Mouse (Mus musculus) adrenal gland, adult 18-20 months (tissue): ENCODE results near the gene Slc51b. TPM values are rescaled to one million over a fixed set of nuclear protein-coding genes. Genes with fewer than 3 reads are reported as not detected.
A peak's percentile ranks its signal among the peaks of the same experiment; 100 is the strongest.

Source experiments
- DNase-seq, 2 experiments: peaks; one replicate each; pipeline ENCODE4 v3.0.0; 2021 to 2022; ENCODE audit warnings: low spot score in 2 of 2
- total RNA-seq, 2 experiments: library from RNA; stranded (reverse); gene quantifications; 1 replicate in 1 of 2; 2 replicates in 1 of 2; pipeline ENCODE4 v1.2.3; 2021

Slc51b gene
- total RNA-seq, 2 experiments from 2014 or later = not detected

DNA sequence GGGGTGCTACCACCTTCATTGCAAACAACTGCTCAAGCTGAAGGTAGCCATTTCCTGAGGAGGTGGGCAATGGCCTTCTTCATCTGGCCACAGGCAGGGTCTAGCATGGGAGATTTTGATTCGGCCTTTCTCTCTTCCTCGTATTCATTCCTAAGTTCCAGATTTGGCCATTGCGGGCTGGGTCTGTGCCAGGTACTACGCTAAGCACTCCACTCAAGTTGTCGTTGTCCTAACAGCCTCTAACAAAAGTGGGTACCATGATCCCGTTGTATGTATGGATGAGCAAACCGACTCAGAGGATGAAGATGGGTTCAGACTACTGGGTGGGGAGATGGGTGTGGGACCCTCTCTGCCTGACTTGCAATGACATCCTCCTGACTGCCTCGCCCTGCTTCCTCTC, 12.4 kb downstream of the Slc51b start:
- no peak for DNase-seq

DNA sequence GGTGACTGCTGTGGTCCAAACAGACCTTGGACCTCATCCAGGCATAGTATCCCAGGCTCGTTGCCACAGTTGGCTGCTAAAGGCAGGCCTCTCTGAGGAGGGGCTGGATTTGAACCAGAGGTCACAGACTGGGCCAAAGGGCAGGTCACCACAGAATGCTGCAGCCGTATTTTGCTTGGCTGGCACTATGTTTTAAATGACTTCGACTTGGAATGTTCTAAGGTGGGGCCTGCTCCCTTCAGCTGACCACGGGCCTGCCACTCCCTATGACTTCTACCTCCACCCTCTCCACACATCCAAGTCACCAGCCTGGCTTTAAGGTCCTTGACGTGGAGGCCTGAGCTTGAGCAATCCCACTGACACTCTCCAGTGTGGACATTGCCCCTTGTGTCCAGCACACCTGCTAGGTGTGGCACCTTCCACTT, 13.9 kb downstream of the Slc51b start:
- no peak for DNase-seq

DNA sequence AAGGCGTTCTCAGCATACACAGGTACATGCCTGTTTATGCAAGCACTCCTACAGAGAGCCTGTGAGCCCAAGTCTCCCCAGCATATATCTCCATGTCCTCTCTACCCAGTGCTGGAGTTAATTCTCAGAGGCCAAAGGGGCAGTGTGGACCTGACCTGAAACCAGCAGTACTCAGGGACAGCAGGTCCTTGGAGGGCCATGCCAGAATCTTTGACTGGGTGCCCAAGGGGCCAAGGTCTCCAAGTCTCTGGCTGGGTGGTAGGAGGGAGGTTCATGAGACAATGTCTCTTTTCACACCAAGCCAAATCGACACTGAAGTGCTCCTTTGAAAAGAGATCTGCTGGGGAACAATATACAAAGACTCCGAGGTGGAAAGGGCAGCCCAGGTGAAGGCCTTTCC, 14.9 kb downstream of the Slc51b start:
- DNase-seq = no peak

DNA sequence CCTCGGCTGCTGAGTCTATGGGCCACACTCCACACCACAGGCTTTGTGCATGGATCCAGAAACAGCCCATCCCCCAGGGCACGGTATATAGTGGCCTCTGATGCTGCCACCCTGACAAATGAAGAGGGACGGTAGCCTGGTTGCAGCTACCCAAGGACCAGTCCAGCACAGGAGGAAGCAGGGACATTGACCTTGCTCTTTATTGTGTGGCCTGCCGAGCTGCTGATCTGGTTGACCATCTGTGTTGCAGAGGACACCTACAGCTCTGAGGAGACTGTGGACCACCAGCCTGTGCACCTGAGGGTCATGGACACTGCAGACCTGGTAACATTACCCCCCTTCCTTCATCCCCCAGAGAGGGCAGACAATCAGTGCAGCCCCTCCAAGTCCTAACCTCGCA, 15.4 kb downstream of the Slc51b start:
- DNase-seq = no peak

DNA sequence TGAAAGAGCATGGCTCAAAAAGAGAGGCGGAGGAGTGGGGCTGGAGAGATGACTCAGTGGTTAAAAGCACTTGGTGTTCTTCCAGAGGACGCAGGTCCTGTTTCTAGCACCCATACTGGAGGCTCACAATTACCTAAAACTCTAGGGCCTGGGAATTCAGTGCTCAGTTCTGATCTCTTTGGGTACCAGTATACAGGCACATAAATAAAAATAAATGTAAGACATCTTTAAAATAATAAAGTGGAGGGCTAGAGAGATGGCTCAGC, 17.6 kb downstream of the Slc51b start:
- DNase-seq = no peak

DNA sequence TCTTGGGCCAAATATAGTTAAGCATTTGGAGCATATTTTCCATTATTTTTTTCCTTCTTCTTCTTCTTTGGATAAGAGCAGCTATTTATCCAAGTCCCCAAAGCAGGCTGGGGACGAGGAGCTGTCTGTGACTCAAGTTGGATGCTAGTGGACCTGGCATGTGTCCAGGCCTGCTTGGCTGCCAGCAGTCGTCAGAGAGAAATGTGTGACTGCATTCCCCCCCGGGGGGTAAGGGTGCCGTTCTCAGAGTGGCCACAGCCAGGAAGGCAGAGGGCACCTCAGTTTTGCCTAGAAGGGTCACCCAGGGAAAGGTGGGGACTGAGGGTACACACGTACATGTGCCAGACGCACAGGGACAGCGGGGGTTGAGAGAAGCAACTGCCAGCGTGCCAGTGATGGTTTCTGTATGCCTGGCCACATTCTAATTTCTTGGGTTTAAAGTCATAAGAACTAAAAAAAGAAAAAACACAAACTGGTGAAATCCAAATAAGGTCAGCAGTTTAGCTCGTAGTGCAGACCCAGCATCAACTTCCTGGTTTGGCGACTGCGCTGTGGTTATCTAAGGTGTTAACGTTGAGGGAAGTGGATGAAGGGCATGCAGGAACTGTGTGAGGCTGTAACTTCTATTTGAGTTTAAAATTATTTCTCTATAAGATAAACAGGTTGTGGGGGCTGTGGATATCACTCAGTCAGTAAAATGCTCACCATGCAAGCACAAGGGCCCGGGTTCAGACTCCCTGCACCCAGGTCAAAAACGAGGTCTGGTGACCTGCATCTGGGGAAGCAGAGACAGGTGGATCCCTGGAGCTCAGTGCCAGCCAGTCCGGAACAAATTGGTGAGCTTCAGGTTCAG, 18.2 kb downstream of the Slc51b start:
- peak; percentile 79 to 83 for DNase-seq

DNA sequence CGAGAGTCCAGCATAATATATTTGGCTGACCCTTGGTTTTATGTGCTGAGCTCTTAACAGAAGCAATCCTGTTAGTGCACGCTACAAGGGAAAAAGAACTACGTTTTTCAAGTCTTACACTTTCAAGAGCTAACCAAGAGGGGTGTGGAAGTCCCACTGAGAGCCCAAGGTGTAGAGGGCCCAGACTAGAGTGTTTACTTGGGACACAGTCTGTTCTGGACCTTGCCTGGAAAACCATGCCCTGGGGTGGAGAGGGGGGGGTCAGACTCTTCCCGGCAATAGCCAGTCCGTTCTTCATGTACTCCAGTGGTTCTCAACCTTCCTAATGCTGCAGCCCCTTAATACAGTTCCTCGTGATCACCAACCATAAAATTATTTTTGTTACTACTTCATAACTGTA, 22.8 kb downstream of the Slc51b start:
- DNase-seq = no peak

DNA sequence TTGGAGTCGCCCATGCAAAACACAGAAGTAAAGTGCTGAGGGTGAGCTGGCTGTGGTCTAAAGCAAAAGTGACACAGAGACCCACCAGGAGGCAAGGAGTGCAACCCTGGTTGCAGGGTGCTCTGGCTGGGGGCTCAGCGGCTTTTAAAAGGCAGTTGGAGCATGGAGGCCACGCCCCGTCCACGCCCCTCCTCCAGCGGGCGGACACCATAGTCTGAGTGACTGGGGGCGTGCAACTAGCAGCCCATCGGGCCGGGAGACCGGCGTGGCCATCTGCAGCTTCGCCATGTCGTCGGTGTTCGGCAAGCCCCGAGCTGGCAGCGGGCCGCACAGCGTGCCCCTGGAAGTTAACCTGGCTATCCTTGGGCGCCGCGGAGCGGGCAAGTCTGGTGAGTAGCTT, 24.5 kb downstream of the Slc51b start, which contains the start of gene Rasl12:
Gene Rasl12, plus strand, starts transcription at position 228 of the 400 bp plus-strand sequence.
- DNase-seq = peak; percentile 52 to 69

DNA sequence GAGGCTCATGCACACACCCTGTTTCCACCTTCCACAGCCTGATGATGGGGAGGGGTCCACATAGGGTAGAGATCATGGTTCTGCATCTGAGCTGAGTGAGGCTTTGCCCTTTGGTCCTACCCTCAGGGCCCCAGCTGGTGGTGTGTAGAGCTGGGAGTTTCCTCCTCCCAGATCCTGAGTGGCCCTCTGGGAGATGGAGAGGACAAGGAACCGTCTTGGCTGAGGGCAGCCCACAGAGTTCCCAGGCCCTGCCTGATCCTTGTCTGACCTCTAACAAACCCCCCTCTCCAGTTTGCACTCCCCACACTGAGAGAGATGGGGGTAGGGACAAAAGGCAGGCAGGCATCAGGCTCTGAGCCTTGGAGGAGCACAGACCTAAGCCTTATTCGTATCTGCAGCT, 28.4 kb downstream of the Slc51b start:
- DNase-seq = no peak

DNA sequence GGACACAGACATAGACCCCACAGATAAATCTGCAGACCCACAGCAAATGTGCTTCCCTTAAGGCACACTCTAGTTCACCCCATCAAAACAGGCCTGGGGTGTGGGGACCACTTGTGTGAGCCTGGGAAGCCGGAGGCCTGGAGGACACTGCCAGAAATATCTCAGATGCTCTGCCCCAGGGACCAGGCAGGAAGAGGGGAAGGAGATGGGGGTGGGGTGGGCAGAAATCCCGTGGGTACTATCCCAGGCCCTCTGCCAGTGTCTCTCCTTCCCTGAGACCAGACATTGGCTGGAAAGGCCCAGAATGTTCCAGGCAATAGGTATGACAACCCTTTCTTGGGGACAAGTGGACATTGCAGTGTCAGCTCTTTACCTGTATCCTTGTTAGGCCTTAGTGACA, 29.1 kb downstream of the Slc51b start:
- no peak for DNase-seq

DNA sequence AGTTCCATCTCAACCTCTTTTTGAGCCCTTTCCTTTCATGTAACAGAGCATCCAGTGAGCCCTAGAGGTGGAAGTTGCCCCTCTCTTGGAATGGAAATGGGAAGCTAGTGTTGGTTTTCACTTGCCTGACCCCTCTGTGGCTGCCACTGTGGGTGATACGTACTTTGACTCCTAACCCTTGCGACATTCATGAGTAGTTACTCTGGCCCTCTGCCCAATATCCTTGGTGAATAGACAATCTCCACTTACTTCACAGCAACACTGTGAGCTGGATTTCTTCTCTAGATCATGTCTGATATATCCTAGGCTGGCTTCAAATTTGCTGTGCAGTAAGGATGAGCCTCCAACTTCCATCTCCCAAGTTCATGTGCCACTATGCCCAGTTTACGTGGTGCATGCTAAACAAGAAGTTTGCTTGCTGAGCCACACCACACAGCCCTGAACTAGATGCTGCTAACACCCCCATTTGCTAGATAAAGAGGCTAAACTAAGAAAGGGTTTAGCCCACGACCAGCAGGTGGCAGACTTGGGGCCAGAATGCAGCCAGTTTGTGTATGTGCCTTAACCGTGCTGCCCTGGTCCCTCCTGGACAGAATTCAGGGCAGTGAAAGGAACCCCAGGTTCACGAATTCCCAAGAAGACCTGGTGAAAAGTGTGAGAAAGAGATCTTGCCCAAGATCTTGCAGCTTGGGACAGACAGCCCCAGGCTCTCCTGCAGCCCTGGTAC, 30.0 kb downstream of the Slc51b start:
- DNase-seq = peak; percentile 62 to 76

DNA sequence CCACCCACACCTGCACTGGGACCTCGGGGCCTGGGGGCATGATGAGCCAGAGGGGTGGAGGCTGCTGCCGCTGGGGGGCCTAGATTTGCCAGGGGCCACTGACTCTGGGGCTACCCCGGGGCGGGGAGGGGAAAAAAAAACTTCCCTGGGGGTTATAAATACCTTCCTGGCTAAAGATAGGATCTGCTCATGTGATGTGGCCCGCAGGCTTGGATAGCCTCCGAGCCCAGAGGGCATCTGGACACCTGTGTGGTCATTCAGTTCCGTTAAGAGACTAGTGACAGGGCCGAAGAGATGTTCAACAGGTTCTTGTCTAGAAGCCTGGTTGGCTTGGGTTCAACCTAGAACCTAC, 31.2 kb downstream of the Slc51b start, which contains the start of gene Kbtbd13:
Gene Kbtbd13, minus strand, starts transcription at position 40 of the 352 bp plus-strand sequence.
- no peak for DNase-seq

DNA sequence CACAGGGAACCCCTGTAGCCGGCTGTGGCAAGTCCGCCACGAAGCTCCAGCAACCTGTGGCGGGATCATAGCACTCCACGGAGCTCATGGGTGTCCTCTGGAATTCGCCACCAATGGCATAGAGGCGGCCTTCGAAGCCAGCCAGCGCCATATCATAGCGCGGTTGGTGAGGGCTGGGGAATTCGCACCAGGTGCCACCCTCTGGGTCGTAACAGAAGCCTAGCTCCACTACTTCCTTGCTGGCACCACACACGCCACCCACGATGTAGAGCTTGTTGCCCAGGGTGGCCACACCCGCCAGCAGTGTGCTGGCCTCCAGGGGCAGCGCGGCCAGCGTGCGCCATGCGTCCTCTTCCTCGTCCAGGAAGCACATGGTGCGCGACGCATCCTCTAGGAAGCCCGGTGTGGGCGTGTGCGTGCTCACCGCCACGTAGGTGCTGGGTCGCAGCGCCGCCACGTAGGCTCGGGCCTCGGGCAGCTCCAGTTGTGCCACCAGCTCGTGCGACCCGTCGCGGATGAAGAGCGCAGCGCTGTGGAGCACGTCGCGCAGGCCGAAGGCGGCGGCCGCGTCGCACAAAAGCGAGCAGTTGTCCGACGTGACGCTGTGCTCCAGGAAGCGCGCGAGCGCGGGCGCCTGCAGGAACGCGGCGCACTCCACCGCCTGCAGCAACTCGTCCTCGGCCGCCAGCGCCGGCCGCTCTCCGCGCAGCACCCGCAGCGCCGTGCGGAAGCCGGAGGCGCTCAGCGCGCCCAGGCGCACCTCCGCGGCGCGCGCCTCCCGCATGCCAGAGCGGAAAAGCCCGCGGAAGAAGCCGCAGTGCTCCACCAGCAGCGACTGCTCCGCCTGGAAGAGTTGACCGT, 31.8 kb downstream of the Slc51b start:
- DNase-seq = no peak

DNA sequence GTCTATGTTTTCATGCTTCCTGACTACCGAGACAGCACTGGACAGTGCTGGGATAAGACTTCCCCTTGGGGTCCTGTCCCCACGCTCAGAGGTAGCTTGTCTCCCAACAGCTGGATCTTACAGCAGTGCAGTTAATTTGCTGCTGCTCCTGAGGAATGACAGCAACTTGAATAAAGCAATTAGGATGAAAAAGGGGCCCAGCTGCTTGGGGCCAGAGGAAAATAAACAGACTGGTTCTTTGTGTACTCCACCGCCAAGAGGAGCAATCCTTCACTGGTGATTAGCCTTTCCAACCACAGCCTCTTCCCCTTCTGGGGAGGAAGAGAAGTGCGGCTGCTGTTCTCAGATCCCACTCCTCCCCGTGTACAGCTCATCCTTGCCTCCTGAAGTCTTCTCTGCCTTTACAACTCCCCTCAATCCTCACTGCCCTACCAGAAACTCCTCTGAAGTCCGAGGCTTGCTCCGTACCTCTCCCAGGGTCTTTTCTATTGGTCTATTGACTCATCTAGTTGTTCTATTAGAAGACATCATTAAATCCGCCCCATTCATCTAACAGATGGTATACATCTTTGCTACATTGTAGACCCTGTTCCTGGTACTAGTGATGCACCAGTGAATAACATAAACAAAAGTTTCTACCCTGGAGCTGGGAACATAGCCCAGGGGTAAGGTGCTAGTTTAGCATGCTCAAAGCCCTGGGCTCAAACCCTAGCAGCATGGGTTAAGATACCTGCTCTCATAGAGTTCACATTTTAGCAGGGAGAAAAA, 36.2 kb downstream of the Slc51b start:
- DNase-seq = no peak

DNA sequence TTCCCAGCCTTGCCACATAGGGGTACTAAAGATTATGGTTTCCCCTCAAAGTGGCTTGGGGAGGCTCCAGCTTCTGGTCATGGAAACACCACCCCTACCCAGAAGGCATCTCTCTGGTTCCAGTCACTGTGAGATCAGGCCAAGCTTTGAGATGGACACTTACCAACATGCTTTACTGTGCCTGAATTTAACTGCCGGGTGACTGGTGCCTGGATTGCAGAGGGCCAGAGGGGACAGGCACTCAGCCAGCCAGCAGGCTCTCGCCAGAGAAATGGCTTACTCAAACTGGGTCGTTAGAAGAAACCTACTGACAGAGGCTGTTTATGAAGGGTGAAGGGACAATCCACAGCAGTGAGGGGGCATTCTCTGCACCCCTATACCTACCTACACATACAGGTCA, 38.5 kb downstream of the Slc51b start:
- no peak for DNase-seq

DNA sequence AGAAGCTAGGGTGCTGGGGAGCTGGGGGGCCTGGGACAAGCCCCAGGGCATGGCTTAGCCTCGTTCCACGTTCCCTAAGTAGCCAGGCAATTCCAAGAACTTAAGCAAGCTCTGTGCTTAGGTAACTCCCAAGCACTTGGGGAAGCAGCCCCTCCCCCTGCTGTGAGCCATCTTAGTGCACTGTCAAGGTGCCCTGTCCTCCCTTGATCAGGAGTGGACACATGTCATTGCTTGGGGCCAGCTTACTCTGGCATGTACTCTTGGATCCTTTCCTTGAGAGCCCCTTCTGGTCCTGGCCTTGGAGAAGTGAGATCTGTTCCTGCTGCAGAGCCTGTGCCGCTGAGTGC, 40.0 kb downstream of the Slc51b start:
- no peak for DNase-seq

DNA sequence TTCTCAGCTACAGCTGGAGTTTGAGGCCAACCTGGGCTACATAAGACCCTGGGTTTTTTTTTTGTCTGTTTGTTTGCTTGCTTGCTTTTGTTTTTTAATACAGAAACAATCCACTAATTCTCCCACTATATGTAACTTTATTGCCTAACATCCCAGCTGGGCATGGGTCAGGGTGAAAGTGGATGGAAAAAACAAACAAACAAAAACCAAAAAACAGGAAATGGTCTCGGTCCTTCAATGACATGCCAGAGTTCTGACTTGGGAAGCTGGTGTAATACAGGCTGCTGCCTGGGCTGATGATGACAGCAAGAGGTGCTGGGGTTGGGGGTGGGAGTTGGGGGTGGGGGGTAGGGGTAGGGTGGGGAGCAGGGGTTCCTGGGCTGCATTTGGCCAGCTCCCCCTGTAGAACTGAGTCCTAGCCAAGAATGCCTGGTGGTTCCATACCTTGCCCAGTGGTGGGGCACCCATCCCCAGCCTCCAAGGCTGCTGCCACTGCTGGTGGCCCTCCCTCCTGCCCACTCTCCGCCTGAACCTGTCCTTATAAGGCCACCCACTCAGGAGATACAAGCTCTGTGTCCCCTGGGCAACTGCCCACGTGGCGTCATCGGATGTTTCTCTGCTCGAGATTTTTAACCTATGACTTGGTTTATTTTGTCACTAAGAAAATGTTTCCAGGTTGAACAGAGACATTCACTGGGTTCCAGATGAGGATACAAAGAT, 40.6 kb downstream of the Slc51b start:
- no peak for DNase-seq

DNA sequence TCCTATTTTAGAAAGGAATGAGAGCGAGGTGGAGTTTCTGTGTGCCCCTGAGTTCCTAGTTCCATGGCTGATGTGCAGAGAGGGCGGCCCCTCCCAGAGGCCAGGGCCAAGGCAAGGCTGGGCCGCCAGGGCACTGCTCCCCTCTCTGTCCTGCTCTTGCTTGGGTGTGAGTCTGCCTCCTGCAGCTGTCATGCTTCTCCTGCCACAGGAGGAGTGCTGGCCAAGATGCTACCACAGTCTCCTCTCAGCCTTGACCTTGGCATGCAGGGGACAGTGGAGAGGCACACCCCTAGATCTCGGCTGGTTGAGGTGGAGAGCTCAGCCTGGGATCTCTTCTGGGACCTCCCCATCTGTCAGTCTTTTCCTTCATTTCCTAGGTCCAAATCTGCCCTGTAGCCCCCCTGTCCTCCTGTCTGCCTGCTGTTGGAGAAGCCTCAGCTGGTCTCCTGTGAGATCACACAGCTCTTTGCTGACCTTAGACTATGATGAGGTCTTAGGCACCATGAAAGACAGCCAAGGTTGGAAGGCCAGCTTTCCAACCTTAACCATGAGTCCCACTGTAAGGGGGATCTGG, 41.7 kb downstream of the Slc51b start:
- no peak for DNase-seq

DNA sequence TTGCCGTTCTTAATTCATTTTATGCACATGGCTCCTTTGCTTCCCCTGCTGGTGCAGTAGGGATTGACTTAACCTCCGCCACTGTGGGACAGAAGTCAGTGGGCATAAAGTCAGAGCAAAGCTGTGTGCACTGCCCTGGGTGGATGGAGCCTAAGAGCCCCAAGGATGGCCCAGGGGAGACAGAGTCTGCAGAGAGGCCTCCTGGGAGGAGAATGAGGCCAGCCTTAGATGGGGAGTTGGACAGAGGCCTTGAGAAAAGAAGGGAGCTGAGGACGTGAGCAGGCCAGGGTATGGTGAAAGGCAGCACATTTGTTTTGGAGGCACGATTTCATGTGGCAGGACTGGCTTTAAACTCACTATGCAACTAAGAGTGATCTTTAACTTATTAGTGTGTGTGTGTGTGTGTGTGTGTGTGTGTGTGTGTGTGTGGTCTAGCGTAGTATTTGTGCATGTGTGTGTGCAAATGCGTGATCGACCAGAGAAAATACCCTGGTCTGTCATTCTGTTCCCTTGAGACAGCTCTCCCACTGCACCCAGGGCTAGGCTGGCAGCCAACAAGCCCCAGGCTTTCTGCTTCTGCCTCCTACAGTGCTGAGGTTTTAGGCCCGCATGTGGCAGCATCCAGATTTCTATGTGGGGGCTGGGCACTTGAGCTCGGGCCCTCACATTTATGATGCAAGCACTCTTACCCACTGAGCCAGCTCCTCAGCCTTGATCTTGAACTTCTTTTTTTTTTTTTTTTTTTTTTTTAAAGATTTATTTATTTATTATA, 47.4 kb downstream of the Slc51b start:
- no peak for DNase-seq
